Mouse (Mus musculus): ENCODE results near the gene Sphk1. TPM values are rescaled to one million over a fixed set of nuclear protein-coding genes. Genes with fewer than 3 reads are reported as not detected.

The Sphk1 gene
- total and polyA plus RNA-seq, 3 experiments, result 53.5 to 127 TPM; not detected in 1

DNA sequence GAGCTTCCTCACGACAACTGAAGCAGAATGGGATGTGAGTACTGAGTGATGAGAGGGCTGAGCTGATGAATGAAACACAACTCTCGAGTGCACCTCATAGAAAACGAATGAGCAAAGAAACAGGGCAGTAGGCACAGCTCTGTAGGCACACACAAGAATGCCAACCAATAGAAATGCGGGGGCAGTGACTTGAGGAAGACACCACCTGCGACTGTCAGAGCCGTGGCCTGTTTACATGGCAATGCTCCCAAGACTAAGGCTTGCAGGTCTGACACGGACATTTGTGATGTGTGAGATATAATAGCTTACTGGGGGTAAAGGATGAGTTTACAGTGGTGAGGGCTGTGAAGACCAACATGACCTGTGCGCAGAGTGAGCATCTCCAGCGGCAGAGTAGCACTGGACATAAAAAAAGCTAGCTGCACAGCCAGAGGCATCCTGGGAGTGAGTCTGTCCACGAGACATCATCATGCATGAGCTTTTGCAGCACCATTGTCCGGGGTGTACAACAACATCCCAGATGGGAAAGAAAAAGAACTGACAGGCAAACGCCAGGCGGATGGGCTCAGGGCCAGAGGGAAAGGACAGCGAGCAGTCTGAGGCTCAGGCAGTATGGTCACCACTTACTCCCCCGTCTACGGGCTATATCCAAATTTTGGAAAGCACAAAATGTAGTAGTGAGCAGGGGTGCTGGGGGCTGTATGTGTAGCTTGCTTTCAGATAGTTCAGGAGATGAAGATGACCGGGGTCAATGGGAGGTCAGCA, 16.8 kb downstream of the Sphk1 start:
- Histone ChIP-seq H3K36me3 (ENCODE audit: control insufficient read depth in 1 of 2, insufficient read depth in 2 of 2, low read length in 2 of 2) (peaks cover 2 to 10% of the 10 kb centered on the region in 2 experiments), H3K27ac (ENCODE audit: control insufficient read depth, low read depth, low read length) (no peak overlapping the region), H3K4me3 (ENCODE audit: control insufficient read depth in 1 of 2, insufficient read depth in 1 of 2, low read depth in 2 of 2, low read length in 2 of 2) (no peak overlapping the region), H3K4me1 (ENCODE audit: control insufficient read depth in 1 of 2, insufficient read depth in 2 of 2, low read length in 2 of 2) (peaks cover 8 to 19% of the 10 kb centered on the region in 2 experiments; a peak in 3 of 4 replicates), H3K27me3 (ENCODE audit: control insufficient read depth in 1 of 2, insufficient read depth in 2 of 2, low read length in 2 of 2) (no peaks in the 10 kb centered on the region), H3K79me2 (ENCODE audit: control insufficient read depth, insufficient read depth, low read length, poor library complexity) (peaks cover 3% of the 10 kb centered on the region; the same call in 1 of the 2 replicates), H3K9ac (ENCODE audit: control insufficient read depth, low read depth, low read length, poor library complexity, severe bottlenecking) (no peak overlapping the region), H3K9me3 (replicated peaks; ENCODE audit: insufficient read depth, low read length) (no peaks in the 10 kb centered on the region)
- TF ChIP-seq POLR2AphosphoS2 (IDR thresholded peaks at IDR 0.05; ENCODE audit: low read length) (no peak), ELF1 (IDR thresholded peaks at IDR 0.05; ENCODE audit: low read depth, low read length) (no peak), ETS1 (IDR thresholded peaks at IDR 0.05; ENCODE audit: low read depth, low read length) (no peak), GATA1 (IDR thresholded peaks at IDR 0.05; ENCODE audit: low read depth, low read length) (no peak), ZC3H11A (IDR thresholded peaks at IDR 0.05; ENCODE audit: low read depth, low read length) (no peak), CTCF (IDR thresholded peaks at IDR 0.05 in 2 of 3, conservative IDR thresholded peaks at IDR 0.05 in 1 of 3; ENCODE audit: control insufficient read depth in 1 of 3, insufficient read depth in 1 of 3, low read depth in 2 of 3, low read length in 3 of 3, poor library complexity in 1 of 3, severe bottlenecking in 1 of 3) (no peak), MYB (IDR thresholded peaks at IDR 0.05; ENCODE audit: low read depth, low read length) (no peak), RAD21 (IDR thresholded peaks at IDR 0.05; ENCODE audit: low read depth, low read length) (no peak), USF1 (IDR thresholded peaks at IDR 0.05; ENCODE audit: low read depth, low read length) (no peak), POLR2AphosphoS5 (IDR thresholded peaks at IDR 0.05; ENCODE audit: borderline replicate concordance, low read depth, low read length) (no peak), E2F4 (IDR thresholded peaks at IDR 0.05; ENCODE audit: borderline replicate concordance, low read depth, low read length) (no peak), POLR2A (IDR thresholded peaks at IDR 0.05; ENCODE audit: control insufficient read depth in 1 of 2, insufficient read depth in 1 of 2, low read depth in 1 of 2, low read length in 2 of 2, poor library complexity in 1 of 2) (no peak), SMC3 (IDR thresholded peaks at IDR 0.05; ENCODE audit: low read depth, low read length) (no peak), MAZ (IDR thresholded peaks at IDR 0.05; ENCODE audit: low read depth, low read length) (no peak), KAT2A (conservative IDR thresholded peaks at IDR 0.05; ENCODE audit: low read depth, low read length) (no peak), HCFC1 (IDR thresholded peaks at IDR 0.05; ENCODE audit: low read depth, low read length) (no peak)
- DNase-seq (ENCODE audit: low read depth, low spot score), result no peak

DNA sequence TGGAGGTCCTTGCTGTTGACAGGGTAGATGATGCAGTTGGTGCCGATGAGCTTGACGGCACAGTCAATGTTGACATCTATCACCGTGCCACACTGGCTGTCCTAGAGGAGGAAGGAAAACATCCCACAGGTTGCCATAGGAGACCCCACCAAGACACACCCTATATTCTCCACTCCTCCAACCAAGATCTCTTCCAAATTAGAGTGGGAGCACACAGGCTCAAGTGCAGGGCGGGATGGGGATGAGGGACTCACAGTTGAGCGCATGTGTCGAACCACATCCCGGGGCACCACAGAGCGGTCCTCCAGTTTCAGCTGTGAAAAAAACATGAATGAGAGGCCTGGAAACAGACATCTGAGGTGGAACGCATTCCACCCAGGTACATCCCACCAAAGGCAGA, 18.1 kb downstream of the Sphk1 start:
- peaks cover 8 to 19% of the 10 kb centered on the region in 2 experiments; a peak in 3 of 4 replicates for H3K4me1 ChIP-seq (ENCODE audit: control insufficient read depth in 1 of 2, insufficient read depth in 2 of 2, low read length in 2 of 2)
- DNase-seq (ENCODE audit: low read depth, low spot score), result no peak
- H3K9me3 ChIP-seq (replicated peaks; ENCODE audit: insufficient read depth, low read length), result no peaks in the 10 kb centered on the region
- no peak overlapping the region for H3K9ac ChIP-seq (ENCODE audit: control insufficient read depth, low read depth, low read length, poor library complexity, severe bottlenecking)
- no peak overlapping the region for H3K4me3 ChIP-seq (ENCODE audit: control insufficient read depth in 1 of 2, insufficient read depth in 1 of 2, low read depth in 2 of 2, low read length in 2 of 2)
- H3K36me3 ChIP-seq (ENCODE audit: control insufficient read depth in 1 of 2, insufficient read depth in 2 of 2, low read length in 2 of 2), result peaks cover 2 to 10% of the 10 kb centered on the region in 2 experiments
- H3K27ac ChIP-seq (ENCODE audit: control insufficient read depth, low read depth, low read length), result no peak overlapping the region
- no peak for TF ChIP-seq NRF1 (IDR thresholded peaks at IDR 0.05; ENCODE audit: insufficient read depth, low read depth, low read length, poor library complexity, severe bottlenecking)
- TF ChIP-seq TBP (IDR thresholded peaks at IDR 0.05; ENCODE audit: low read depth, low read length), result no peak
- TF ChIP-seq ZMIZ1 (IDR thresholded peaks at IDR 0.05; ENCODE audit: low read depth, low read length), result no peak
- TF ChIP-seq USF2 (IDR thresholded peaks at IDR 0.05; ENCODE audit: borderline replicate concordance in 1 of 2, insufficient read depth in 1 of 2, low read depth in 1 of 2, low read length in 2 of 2), result no peak
- no peak for TF ChIP-seq NELFE (IDR thresholded peaks at IDR 0.05; ENCODE audit: low read depth, low read length)
- H3K79me2 ChIP-seq (ENCODE audit: control insufficient read depth, insufficient read depth, low read length, poor library complexity), result peaks cover 5% of the 10 kb centered on the region; the same call in 1 of the 2 replicates
- no peaks in the 10 kb centered on the region for H3K27me3 ChIP-seq (ENCODE audit: control insufficient read depth in 1 of 2, insufficient read depth in 2 of 2, low read length in 2 of 2)
